Mouse (Mus musculus): ENCODE results near the gene Dhx15. TPM values are rescaled to one million over a fixed set of nuclear protein-coding genes. Genes with fewer than 3 reads are reported as not detected.

The Dhx15 gene
- total RNA-seq (2023; ENCODE audit: inconsistent age), result 256 to 266 TPM (median 261 TPM) in 4 replicates

GRCm38 (mm10) chr5:52190371-52191179 lies at the start of gene Dhx15:
Gene Dhx15, minus strand, starts transcription at chr5:52190514.

Other genes starting within 250 kb of the Dhx15 start
- gene Sod3, start 173.3 kb upstream of the Dhx15 start, total RNA-seq (2023; ENCODE audit: inconsistent age), result not detected in 4 replicates

Measured in B cell, adult (primary cell).